Mouse (Mus musculus) adrenal gland, adult (tissue): Measurements from ENCODE around the gene Gm9913.

Experiments used
- DNase-seq, 2 experiments: peaks; one replicate each; pipeline ENCODE4 v3.0.0; 2022 to 2023; ENCODE audit warnings: low spot score in 1 of 2; ENCODE audit not compliant: inconsistent age in 2 of 2

The Gm9913 gene

DNA sequence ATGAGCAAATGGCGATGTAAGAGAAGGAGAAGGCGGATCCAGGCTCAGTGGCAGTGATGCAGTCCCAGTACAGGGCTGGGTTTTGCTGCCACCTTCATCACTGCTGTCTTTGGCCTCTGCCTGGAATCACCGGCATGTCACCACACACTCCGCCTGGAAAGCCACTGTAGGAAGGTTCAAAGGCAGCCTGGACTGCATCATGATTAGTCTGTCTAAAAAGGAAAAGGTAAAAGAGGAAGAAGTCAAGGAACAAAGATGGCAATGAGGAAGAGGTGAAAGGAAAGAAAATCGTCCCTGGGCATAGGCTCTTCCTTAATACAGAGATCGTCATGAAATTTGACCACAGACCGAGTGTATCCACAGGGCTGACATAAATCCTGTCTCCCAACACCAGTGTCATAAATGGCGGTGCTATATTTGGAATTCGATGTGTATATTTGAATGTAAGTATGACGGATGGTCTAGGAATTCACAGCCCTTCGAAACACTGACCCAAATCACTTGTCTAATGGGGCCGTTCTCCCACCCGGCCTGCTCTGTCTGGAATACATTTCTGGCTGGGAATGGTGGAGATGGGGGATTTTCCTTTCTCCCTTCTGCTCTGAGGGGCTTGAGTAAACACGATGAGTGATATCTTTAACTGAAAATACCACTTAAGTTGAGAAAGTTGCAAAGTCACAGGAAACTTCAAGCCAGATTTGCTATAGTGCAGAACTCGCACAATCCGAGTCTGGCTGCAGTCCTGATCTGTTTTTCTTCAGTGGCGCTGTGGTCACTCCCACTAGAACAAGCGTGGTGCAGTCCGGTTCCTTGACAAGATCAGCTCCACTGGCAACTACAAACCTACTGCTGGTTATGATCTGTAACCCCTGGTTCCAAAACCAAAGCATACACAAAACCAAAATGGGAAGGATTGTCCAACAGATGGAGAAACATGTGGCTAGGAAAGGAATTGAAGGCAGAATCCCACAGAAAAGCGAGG lies 9.8 kb upstream of the Gm9913 start:
- DNase-seq = no peak

DNA sequence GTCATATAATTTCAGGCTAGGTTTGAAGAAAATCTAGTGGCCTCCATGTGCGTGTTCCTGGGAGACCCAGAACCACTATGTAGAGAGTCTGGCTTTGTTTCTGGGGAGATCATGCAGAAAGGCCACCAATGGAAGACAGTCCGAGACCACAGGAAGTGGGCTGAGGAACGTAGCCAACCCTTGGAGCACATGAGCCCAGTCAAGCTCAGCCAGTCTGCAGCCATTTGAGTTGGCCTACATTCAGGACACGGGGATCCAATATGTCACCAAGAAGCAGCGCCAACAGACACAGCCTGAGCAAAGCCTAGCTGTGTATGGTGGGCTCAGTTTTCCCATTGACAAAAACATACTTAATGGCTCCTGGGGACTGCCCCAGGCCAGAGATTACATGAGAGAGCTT lies 8.2 kb upstream of the Gm9913 start:
- DNase-seq = no peak

DNA sequence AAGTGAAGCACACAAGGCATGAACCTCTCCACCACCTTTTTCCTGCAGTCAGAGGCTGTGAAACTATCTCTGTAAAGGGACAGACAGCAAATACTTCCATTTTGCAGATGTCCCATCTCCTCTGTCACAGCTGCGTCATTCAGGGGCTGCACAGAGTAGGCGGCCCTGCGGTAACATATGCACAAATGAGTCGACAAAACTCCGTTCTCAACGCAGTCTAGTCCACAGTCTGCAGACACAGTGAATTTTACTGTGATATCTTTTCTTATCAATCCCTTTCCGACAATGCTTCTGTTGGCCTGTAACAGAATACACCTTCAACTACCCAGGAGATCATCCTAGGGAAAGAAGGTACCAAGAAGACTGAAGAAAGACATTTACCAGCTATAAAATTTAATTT lies 6.7 kb upstream of the Gm9913 start:
- no peak for DNase-seq

DNA sequence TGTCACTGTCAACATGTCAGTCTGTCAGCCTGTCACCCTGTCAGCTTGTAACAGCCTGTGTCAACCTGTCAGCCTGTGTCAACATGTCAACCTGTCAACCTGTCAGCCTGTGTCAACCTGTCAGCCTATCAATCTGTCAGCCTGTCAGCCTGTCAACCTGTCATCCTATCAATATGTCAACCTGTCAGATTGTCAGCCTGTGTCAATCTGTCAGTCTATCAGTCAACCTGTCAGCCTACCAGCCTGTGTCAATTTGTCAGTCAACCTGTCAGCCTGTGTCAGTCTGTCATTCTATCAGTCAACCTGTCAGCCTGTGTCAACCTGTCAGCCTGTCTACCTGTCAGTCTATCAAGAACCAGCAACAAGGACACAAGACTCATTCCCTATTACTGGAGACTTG lies 3.4 kb upstream of the Gm9913 start:
- DNase-seq = no peak

DNA sequence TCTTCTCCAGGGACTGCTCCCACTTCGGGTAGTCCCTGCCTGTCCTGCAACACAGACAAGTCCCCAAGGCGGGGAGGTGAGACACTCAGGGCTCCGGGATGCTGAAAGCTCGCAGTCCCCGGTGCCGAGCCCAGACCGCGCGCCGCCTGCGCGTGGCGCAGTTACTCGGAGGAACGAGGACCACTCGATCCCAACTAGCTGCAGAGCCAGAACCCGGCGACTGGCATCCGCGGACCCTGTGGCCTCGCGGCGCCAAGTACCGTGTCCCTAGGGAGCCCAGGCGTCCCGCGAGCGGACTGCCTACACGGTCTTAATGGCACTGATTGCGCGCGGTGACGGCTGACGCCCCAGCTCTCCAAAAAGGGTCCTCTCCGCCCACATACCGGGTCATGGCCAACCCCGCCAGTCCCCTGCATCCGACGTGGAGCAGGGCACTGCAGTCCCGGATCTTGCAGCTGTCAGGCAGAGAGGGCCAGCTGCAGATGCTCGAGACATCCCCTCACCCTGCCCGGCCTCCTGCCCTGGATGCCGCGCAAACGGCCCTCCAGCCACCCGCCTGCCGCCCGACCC lies 942 bp downstream of the Gm9913 start:
- DNase-seq = peak; percentile 10 to 64

DNA sequence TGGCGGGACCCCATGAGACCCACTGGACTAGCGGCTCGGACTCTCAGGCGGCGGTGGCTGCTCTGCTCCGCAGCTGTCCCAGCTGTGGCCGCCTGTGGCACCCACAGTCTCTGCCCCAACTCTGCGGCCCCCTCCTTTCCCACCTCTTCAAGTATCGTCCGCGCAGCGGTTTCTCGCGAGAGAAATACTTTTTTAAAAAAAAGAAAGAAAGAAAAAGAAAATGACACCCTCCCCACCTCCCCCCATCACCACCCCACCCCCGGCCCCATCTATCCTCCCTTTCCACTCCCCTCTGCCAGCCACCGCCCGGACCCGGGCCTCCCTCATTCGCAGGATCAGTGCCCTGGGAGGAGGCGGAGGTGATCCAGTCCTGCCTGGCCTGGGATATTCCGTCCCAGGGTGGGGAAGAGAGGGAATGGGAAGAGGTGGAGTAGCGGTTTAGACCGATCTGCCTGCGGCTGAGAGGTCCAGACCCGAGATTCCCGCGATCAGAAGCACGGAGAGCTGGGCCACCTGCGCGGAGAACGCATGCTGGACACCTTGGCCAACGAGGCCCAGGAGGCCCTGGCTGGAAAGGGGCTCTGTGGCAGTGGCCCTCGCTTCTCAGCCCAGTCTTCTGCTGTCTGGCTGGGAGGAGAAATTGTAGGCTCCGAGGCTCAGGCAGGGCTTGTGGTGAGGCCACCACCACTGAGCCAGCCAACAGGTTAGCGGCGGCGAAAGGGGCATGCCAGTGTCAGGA lies 1.6 kb downstream of the Gm9913 start:
- DNase-seq = peak; percentile 24 to 28

DNA sequence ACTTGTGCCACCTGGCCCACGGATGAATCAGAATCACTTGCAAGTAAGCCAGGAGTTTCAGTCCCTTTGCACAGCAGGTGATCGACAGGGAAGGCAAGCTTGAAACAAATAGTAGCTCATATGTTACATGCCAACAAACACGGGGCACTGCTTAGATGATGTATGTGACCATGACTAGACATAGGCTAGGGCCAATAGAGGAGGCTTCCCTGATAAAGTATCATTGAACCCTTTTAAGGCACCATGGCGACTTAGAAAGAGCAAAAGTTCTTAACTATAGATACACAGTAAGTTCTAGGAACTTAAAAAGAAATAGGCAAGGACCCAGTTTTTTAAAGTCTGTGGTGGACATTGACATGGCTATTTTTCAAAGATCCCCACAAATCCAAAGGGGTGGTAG lies 3.0 kb downstream of the Gm9913 start, which contains the start of gene Fbn1:
TSS of gene Fbn1 (minus strand) at position 101 of the 400 bp plus-strand sequence.
- no peak for DNase-seq

DNA sequence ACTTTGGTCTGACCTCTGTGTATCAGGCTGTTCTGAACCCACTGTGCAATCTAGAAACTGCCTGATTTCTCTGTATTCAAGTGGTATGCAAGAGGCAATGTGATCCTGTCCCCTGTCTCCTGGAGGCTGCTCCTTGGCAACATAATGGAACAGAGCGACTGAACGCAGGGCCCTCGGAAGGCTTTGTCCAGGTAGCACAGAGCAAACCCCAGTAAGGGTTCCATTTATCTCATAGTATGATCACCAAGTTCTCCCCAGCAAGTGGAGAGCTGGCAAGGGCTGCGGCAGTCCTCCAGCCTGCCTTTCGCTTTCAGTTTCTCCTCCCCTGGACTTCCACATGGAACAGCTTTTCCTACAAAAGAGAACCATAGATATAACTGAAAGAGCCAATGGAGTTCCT lies 3.5 kb downstream of the Gm9913 start:
- DNase-seq = no peak

DNA sequence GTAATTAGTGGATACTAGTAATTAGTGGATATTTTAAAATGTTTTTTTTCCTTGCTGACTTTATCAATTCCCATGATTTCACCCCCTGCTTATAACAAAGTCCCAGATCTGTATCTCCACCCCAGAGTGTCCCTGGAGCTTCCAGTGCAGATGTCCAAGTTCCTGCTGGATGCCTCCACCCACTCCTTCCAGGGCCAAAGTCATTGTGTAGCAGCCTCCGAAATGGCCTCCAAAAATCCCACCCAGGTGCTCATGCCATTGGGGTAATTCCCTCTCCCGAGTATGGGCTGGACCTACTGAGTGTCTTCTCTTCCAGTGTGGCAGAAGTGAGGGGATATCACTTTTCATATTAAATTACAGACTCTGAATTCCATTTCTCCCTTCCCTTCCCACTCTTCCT lies 5.9 kb downstream of the Gm9913 start:
- DNase-seq = no peak

DNA sequence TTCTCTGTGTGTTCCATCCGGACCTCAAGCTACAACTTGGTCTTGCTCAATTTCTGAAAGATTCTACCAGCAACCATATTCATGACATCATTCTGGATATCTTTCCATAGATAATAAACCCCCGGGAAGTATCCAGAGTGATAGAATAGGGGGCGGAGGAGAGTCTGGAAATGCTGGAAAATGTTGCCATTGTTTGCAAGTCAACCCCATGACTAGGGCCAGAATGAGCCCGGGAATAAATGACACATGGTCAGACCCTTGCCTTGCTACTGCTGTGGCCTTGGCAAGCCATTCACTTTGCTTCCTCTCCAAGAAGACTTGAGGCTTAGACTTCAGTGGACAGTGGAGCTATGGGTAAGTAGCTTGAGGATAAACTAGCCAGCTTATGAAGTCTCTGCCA lies 7.0 kb downstream of the Gm9913 start:
- DNase-seq = no peak

DNA sequence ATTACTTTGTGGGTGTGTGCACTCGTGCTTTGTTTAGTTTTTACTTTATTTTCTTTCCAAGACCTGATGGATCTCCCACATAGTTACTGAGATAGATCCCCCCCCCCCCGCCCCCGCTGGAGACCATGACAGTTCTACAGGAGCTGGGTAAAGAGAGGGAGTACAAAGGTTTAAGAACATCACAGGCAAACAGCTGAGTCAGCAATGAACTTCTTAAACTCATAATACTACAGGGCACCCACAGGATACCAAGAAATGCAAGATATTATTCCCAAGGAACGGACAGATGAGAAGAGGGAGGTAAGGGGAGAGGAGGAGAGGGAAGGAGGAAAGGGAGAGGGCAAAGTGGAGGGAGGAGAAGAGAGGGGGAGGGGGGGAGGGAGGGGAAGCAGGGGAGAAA lies 7.7 kb downstream of the Gm9913 start:
- DNase-seq = no peak

DNA sequence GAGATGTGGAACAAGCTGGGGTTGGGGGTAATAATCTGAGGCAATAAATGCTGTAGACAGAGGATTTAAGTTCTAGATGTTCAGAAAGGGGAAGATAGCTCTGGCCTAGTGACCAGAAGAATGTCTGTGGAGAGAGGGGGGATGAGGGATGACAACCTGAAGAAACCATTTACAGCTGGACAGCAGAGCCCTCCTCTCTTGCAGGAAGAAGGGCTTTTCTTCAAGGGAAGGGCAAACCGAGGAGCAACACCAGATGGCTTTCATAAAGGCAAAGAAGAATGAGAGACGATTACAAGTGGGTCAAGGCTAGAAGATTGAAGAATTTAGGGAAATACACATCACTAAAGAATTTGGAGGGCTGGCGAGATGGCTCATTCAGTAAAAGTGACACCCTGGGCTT lies 9.5 kb downstream of the Gm9913 start:
- DNase-seq = peak in 1 of 2 experiments; percentile 29

DNA sequence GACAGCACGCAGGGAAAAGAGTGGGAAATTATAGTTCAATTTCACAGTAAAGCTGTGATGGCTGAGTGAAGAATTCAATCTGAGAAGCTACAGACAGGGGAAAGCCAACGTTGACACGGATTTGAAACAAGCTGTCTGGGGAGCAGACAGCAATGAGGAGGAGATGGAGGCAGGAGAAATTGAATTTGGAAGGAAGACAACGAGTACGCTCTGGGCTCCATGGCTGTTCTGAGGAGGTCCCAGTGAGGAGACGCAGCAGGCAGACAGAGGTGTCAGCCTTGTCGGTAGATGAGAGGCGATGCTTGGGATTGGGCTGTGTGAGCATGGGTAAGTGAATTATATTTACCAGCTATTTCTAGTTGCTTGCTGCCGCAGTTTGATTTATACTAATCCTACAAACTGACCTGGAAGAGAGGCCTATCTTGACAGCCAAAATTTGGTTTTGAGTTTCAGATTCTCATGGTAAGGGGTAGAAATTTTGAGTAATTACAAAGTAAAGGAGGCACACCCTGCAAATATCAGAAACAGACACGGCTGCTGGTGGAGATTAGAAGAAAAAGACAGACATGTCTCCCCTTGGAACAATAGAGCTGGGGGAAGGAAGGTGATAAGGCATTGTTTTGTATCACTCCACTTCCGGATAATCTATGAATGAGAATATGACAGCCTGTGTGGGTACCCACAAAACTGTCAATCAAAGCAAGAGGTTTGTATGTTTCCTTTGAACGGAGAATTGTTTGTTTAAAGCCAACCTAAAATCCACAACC lies 10.6 kb downstream of the Gm9913 start:
- no peak for DNase-seq

DNA sequence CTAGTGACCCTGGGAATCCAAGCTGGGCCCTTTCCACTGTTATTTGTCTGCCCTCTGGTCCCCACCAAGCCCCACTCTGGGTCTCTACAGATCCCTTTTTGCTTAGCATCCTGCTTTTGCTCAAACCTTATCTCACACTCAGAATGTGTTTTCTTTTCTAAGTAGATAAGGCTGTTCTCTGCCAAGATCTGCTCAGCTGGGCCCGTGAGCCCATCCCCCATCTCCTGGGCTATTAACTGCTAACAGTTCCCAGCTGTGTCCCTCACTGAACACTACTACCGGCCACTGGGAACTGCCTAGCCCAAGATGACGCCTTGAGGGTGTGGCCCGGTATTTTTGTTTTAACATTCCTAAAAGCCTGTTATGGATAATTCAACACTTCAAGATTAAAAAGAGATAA lies 11.7 kb downstream of the Gm9913 start:
- no peak for DNase-seq

DNA sequence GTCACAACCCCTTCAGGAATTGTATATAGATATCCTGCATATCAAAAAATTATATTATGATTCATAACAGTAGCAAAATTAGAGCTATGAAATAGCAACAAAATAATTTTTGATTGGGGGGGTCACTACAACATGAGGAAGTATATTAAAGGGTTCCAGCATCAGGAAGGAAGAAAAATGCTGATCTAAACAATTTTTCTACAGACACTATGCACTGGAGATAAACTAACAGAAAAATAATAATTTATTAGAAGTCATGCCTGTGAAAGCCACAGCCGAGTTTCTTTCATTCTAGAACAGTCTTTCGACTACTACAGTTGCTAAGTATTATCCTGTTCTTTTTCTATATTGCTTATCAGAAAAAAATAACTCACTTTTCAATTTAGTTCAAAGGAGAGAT lies 20.6 kb downstream of the Gm9913 start:
- DNase-seq = no peak

DNA sequence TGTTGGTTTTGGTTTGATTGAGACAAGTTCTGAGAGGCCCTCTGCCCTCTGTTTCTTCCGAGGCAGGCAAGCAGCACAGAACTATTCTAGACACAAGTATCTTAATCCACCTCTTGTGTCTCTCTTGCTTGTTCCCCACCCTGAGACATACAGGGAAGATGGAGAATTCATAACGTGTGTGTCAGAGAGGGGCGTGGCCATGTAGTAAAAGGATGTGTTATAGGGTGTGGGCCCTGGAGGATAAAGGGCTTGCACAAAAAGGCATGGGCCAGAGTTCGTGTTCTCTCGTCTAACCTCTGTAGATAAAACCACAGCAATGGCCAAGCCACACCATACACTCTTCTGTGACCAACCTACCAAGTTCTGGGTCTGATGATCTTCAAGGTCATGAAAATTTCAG lies 21.7 kb downstream of the Gm9913 start:
- DNase-seq = no peak

DNA sequence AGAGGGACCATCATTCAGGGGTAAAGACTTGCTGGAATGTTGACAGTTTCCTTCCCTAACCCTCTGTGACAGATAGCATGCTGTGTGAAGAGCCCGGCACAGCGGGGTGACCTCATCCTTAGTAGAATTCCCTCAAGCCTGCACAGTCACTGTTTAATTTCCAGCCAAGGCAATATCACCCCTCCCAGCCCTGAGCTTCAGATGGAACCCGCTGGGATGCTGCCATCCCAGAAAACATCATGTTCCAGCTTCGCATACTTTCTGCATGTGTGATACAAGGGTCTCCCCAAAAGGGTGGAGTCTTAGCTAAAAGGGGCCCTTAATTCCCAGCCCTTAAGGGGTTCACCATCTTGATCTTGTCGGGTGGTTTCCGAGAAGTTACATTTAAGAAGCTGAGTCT lies 25.8 kb downstream of the Gm9913 start:
- no peak for DNase-seq

DNA sequence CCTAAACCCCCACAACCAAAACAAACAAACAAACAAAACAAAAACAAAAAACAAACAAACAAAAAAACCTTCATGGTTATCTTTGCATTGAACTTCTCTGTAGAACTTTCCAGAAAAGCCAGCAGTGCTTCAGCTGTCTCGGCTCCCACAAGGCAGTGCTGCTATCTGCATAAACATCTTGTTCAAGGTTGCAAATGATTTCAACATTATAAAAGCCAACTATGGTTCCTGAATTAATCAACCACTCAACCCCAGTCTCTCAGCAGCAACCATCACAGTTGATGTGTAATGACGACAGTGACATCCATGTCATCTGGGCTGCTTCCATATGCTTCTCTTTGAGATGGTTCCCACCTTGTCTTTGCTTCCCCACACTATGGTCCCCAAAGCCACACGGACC lies 34.8 kb downstream of the Gm9913 start:
- no peak for DNase-seq

DNA sequence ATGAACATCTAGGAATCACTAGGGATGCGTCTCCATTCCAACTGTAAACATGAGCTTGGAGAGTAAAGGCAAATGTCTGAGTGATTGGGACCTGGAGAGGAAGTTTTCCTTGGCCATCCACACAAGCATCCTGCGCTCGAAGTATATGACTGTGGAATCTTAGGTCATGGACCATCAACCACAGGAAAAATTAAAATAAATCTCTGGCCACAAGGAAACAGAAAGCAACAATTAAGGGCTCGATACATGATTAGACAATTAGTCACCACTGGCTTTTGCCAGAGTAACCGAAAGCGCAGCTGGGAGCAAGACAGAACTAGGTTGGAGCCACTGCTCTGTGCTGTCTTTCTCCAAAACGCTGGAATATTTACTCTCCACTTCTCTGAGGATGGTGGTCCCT lies 35.7 kb downstream of the Gm9913 start:
- DNase-seq = no peak

DNA sequence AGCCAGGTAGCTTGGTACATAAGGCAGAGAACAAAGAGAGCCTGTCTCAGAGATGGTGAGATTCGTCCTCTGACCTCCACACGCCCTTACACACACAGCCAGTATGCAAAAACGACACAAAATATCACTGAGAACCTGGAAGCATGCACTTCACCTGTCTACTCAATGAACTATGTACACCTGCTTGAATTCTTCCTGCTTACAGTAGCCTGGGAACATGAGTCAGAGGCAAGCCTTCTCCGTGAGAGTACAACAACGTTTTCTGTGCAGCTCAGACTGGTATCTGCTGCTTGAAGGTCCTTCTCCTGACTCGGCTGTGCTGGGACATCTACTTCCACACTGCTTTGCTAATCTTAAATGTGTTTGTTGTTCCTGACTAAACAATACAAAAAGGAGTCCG lies 36.6 kb downstream of the Gm9913 start:
- no peak for DNase-seq

DNA sequence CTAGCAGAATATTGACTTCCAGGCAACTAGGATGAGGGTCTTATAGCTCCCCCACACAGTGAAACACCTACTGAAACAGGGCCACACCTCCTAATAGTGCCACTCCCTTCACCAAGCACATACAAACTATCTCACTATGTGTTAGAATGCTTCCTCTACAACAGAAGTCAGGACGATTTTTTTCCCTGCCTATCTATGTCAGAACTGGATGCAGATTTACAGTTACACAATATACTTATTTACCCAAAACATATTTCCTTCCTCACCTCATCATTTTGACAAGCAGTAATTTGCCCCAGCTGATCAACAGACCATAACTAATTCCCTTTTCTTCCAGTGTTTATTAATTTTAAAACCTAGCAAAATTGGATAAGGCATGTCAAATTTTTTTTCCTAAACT lies 38.8 kb downstream of the Gm9913 start:
- DNase-seq = no peak
